Mouse (Mus musculus) naive thymus-derived CD4-positive, alpha-beta T cell, adult 2 months (primary cell): ENCODE data around the gene Galnt6.

Experiments used
- DNase-seq: peaks from one replicate; pipeline ENCODE4 v3.0.0-alpha.2; 2011; ENCODE audit warnings: low read depth

Gene Galnt6

DNA sequence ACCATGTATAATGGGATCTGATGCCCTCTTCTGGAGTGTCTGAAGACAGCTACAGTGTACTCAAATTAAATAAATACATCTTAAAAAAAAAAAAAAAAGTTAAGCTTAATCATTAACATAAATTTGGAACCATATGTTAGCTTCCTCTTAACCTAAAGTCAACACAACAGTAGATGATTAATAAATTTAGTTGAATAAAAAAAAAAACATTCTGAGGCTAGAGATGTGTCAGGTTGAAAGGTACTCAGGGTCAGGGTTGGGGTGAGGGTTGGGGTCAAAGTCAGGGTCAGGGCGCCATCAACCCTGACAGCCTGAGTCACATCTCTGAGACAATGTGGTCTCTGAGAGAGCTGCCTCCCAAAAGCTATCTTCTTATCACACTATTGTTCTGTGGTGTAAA is 74.9 kb downstream of the Galnt6 start:
- no peak for DNase-seq

- DNase-seq: no peak
Observed at GRCm38 (mm10) chr15:100651610-100652009, 77.6 kb downstream of the Galnt6 start.

DNA sequence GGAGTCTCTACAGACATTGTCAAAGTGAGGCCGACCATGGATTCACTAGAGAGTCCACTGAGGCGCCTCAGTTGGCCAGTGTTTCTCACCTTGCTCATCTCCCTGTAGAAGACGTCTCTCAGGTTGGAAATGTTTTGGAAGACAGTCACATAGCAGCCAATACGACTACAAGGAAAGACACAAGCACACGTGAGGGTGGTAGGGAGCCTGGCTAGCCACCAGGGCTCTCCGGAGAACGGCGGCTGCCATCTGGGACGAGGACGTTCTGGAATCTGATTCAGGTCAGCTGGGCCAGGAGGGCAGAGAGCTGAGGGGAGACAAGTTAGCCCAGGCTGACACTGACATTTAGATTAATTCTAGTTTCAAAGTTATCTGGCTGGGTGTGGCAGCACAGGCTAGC is 79.1 kb downstream of the Galnt6 start:
- no peak for DNase-seq

- no peak for DNase-seq
Observed at GRCm38 (mm10) chr15:100646161-100646560, 83.0 kb downstream of the Galnt6 start.

- no peak for DNase-seq
Observed at GRCm38 (mm10) chr15:100642451-100642850, 86.7 kb downstream of the Galnt6 start.
